Mouse (Mus musculus): ENCODE results near the gene Sema6d. TPM values are rescaled to one million over a fixed set of nuclear protein-coding genes. Genes with fewer than 3 reads are reported as not detected.

Gene Sema6d
- polyA plus RNA-seq, 1 experiment from 2014 or later: 27.9 TPM

GRCm38 (mm10) chr2:124705806-124706205 lies 616.0 kb downstream of the Sema6d start:
- Histone ChIP-seq H3K4me1 (ENCODE audit: control insufficient read depth, insufficient read depth, low read length) (no peaks in the 10 kb centered on the region; the same call in 1 of the 2 replicates), H3K36me3 (ENCODE audit: control insufficient read depth, insufficient read depth, low read length) (no peaks in the 10 kb centered on the region), H3K9me3 (ENCODE audit: control insufficient read depth, low read length) (no peaks in the 10 kb centered on the region), H3K27ac (ENCODE audit: low read depth, low read length) (no peak overlapping the region), H3K4me2 (ENCODE audit: low read depth) (no peak overlapping the region), H3K9ac (ENCODE audit: low read length) (no peak overlapping the region), H3K27me3 (ENCODE audit: control insufficient read depth, insufficient read depth, low read length) (no peaks in the 10 kb centered on the region), H3K4me3 (ENCODE audit: low read depth, low read length) (no peak overlapping the region)
- DNase-seq (ENCODE audit: low spot score) (no peak), ATAC-seq (ENCODE audit: insufficient read depth, low FRiP score, low TSS enrichment) (no peak)
- WGBS: 49% methylated on average over 4 of the region's 4 CpGs

- WGBS: 62% methylated on average over 7 of the region's 7 CpGs
These were observed 617.1 kb downstream of the Sema6d start for GRCm38 (mm10) chr2:124706896-124707295.

More at GRCm38 (mm10) chr2:124706896-124707295, 617.1 kb downstream of the Sema6d start:
- Histone ChIP-seq H3K27ac (ENCODE audit: low read depth, low read length) (no peak overlapping the region), H3K4me3 (ENCODE audit: low read depth, low read length) (no peak overlapping the region), H3K36me3 (ENCODE audit: control insufficient read depth, insufficient read depth, low read length) (no peaks in the 10 kb centered on the region), H3K9ac (ENCODE audit: low read length) (no peak overlapping the region), H3K9me3 (ENCODE audit: control insufficient read depth, low read length) (no peaks in the 10 kb centered on the region), H3K27me3 (ENCODE audit: control insufficient read depth, insufficient read depth, low read length) (no peaks in the 10 kb centered on the region), H3K4me1 (ENCODE audit: control insufficient read depth, insufficient read depth, low read length) (no peaks in the 10 kb centered on the region; the same call in 1 of the 2 replicates), H3K4me2 (ENCODE audit: low read depth) (no peak overlapping the region)
- DNase-seq (ENCODE audit: low spot score) (no peak), ATAC-seq (ENCODE audit: insufficient read depth, low FRiP score, low TSS enrichment) (no peak)

Measured in neural tube, embryonic 11.5 days (tissue).